In the genomic region with DNA sequence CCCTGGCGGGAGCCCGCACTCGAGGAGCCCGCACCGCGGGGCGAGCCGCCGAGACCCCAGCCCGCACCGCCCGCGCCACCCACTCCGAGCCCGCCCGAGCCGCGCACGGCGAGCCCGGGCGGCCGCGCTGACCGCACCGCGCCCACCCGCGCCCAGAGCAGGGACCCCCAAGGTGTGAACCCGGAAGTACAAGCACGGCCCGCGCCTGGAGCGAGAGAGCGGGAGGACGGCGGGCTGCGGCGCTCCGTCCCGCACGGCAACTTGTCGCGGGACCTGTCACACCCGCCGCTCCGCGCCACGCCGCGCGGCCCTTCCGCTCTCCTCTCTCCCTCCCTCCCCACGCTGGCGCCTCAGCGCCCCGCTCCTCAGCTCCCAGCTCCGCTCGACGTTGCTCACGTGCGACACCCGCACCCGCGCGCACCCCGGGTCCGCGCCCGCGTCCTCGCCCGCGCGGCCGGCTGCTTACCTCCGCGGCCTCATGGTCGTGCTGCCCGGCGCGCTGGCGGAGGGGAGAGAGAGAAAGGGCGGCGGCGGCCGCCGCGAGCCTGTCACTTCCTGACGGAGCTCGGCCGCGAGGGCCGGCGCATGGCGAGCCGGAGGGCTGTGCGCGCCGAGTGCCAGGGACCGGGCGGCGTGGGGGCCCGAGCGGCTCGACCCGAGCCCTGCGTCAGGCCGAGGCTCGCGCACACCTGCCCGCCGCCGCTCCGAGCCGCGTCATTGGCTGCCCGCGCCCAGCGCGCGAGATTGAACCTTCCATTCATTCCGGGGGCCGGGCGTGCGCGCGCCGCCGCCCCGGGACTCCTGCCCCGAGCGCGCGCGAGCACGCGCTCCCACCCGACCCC, we compare ENCODE assay signal across 8 mouse cellular contexts. TPM values are rescaled to one million over a fixed set of nuclear protein-coding genes. Genes with fewer than 3 reads are reported as not detected.
A peak's percentile ranks its signal among the peaks of the same experiment; 100 is the strongest.
DNase-seq lines count a peak whose midpoint lies in the region; ATAC-seq lines count a peak whose summit lies in the region.
"Had no signal": no experiment of that assay in that cellular context is flagged by ENCODE, and none has a peak within 500 bp of the region (broad histone marks: within the 10 kb centered on the region; RNA-seq: fewer than 3 reads in every experiment).

A gene (minus strand): TSS at position 635 of the 842 bp plus-strand sequence.

- DNase-seq in R1 (ENCODE audit: low read depth, low spot score) = peak; percentile 87
- peak; percentile 94 for DNase-seq in forebrain, embryonic 11.5 days (ENCODE audit: low spot score)
- peak; percentile 21 to 77 for DNase-seq in left cerebral cortex, postnatal 10 days (ENCODE audit: extremely low spot score in 1 of 2, low spot score in 2 of 2)
- peak; percentile 88 for DNase-seq in mesoderm, embryonic 11.5 days (ENCODE audit: low read depth, low spot score)
- peak; percentile 18 for DNase-seq in splenic B cell, adult 2 months (ENCODE audit: low read depth, low spot score)

- H3K4me2 ChIP-seq in forebrain, embryonic 11.5 days (ENCODE audit: low read depth, low read length, severe bottlenecking) = peak within 1 kb of the TSS; percentile 77
- H3K4me2 ChIP-seq in hindbrain, embryonic 12.5 days (replicated peaks) = peak within 1 kb of the TSS; percentile 81

- 0 out of 2 replicates have a peak, but pooled peaks cover 3% of the 10 kb centered on the region for H3K4me1 ChIP-seq in brown adipose tissue, adult 24 weeks (ENCODE audit: control insufficient read depth, insufficient read depth, insufficient read length, low read length)
- no peaks in the 10 kb centered on the region for H3K4me1 ChIP-seq in forebrain, embryonic 11.5 days (replicated peaks; ENCODE audit: control insufficient read depth, insufficient read depth, low read length)
- H3K4me1 ChIP-seq in hindbrain, embryonic 12.5 days = no peaks in the 10 kb centered on the region

- peak within 1 kb of the TSS; percentile 82 for H3K9ac ChIP-seq in forebrain, embryonic 11.5 days (ENCODE audit: low read length)
- H3K9ac ChIP-seq in hindbrain, embryonic 12.5 days = peak within 1 kb of the TSS; percentile 76

- under 1% methylated on average over 99 of the region's 139 CpGs for WGBS in forebrain, embryonic 11.5 days
- WGBS in hindbrain, embryonic 12.5 days = under 1% methylated on average over 74 of the region's 139 CpGs

- intact Hi-C loops in left cerebral cortex, postnatal 10 days (cut with DNase I) = no loop called here

- no peaks in the 10 kb centered on the region for H3K27me3 ChIP-seq in forebrain, embryonic 11.5 days (ENCODE audit: control insufficient read depth, insufficient read depth, low read length)
- no peaks in the 10 kb centered on the region for H3K27me3 ChIP-seq in hindbrain, embryonic 12.5 days
- no peaks in the 10 kb centered on the region for H3K27me3 ChIP-seq in splenic B cell, adult 2 months (ENCODE audit: control insufficient read depth, insufficient read depth, low read length, poor library complexity, severe bottlenecking)

- no peaks in the 10 kb centered on the region for H3K9me3 ChIP-seq in forebrain, embryonic 11.5 days (ENCODE audit: control insufficient read depth, low read length)
- no peaks in the 10 kb centered on the region for H3K9me3 ChIP-seq in hindbrain, embryonic 12.5 days (replicated peaks)

- no peaks in the 10 kb centered on the region for H3K36me3 ChIP-seq in forebrain, embryonic 11.5 days (ENCODE audit: control insufficient read depth, insufficient read depth, low read length)
- H3K36me3 ChIP-seq in hindbrain, embryonic 12.5 days = no peaks in the 10 kb centered on the region
- H3K36me3 ChIP-seq in splenic B cell, adult 2 months (ENCODE audit: control insufficient read depth, insufficient read depth, low read length, poor library complexity, severe bottlenecking) = no peaks in the 10 kb centered on the region

- ATAC-seq in forebrain, embryonic 11.5 days (replicated peaks; ENCODE audit: low FRiP score) = peak; percentile 97
- peak; percentile 94 for ATAC-seq in hindbrain, embryonic 12.5 days (ENCODE audit: low FRiP score)

- H3K27ac ChIP-seq in brown adipose tissue, adult 24 weeks (replicated peaks; ENCODE audit: low read depth, low read length) = no peak within 1 kb of the TSS
- peak within 1 kb of the TSS; percentile 85 for H3K27ac ChIP-seq in forebrain, embryonic 11.5 days (ENCODE audit: low read depth, low read length)
- H3K27ac ChIP-seq in hindbrain, embryonic 12.5 days = peak within 1 kb of the TSS; percentile 90

- H3K4me3 ChIP-seq in brown adipose tissue, adult 24 weeks (ENCODE audit: insufficient read depth, low read depth, low read length) = peak within 1 kb of the TSS; percentile 54
- peak within 1 kb of the TSS; percentile 75 for H3K4me3 ChIP-seq in forebrain, embryonic 11.5 days (ENCODE audit: low read depth, low read length)
- H3K4me3 ChIP-seq in hindbrain, embryonic 12.5 days = peak within 1 kb of the TSS; percentile 75

RNA-seq across cellular contexts. Expression of the gene that starts here (rescaled TPM):
- not detected in 2 replicates for polyA plus RNA-seq in brown adipose tissue, adult 24 weeks (2012; ENCODE audit: insufficient read depth, insufficient read length, missing spikeins)
- polyA plus RNA-seq in forebrain, embryonic 11.5 days (2014; fragmentation: Nextera tagmentation; extraction: Ambion mirVana) = 23.3 and 27.6 TPM in 2 replicates
- polyA plus RNA-seq in hindbrain, embryonic 12.5 days (2016; fragmentation: Nextera tagmentation; extraction: Ambion mirVana) = 11.1 and 12.7 TPM in 2 replicates
- 1 to 10 TPM; 4.0 TPM for total RNA-seq in left cerebral cortex, postnatal 10 days (2021)
- polyA plus RNA-seq: large intestine, adult 2 months had no signal

Comparison
In these comparisons a context has a peak if more than half of its experiments do, and no peak if none do; other contexts are left out.
1. RNA of the gene that starts here (polyA plus RNA-seq): 23.3 to 27.6 TPM in forebrain, embryonic 11.5 days and 11.1 to 12.7 TPM in hindbrain, embryonic 12.5 days; not detected in brown adipose tissue, adult 24 weeks; every median in the first group is over 10 times any median in the second.
2. DNase-seq: peak in every context shown above with its lines; median percentile 94 in forebrain, embryonic 11.5 days; 88 in mesoderm, embryonic 11.5 days; 87 in R1; 49 in left cerebral cortex, postnatal 10 days; 18 in splenic B cell, adult 2 months.
3. Peak in every context shown above with its lines, with median percentiles within 50 percentile points of each other: H3K4me3 ChIP-seq.